Mouse (Mus musculus): ENCODE data around the gene Gse1.

The Gse1 gene

DNA sequence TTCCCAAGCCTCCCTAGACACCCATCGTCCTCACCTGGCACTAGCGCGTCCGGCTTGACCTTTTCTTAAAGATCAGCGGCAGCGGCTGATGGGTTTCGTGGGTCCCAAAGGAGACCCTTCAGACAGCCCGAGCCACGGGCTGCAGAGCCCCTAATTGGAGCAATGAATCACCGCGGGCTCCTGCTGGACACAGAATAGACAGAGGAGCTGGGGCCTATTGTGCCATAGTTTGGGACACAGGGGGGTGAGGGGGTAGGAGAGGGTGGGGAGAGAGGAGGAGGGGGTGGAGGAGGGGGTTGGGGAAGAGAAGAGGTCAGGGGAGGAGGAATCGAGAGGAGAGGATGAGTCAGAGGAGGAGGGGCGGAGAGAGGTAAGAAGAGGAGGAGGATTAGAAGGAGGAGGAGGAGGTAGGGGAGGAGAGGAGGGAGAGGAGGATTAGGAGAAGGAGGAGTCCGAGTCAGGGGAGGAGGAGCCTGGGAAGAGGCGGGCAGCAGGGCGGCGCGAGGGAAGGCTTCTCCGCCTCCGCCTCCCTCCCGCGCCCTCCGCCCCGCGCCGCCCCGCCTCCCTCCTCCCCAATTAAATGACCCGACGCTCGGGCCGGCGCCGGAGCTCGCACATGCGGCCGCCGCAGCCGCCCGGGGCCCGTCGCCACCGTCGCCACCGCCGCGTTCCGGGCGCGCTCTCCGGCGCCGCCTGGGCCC, at the start of gene Gse1:
TSS of gene Gse1 (plus strand) at position 566 of the 701 bp plus-strand sequence.
- peak; percentile 89 to 92 for DNase-seq

GRCm38 (mm10) chr8:120179027-120179431, 49.2 kb upstream of the Gse1 start:
- DNase-seq = peak; percentile 85 to 88

DNA sequence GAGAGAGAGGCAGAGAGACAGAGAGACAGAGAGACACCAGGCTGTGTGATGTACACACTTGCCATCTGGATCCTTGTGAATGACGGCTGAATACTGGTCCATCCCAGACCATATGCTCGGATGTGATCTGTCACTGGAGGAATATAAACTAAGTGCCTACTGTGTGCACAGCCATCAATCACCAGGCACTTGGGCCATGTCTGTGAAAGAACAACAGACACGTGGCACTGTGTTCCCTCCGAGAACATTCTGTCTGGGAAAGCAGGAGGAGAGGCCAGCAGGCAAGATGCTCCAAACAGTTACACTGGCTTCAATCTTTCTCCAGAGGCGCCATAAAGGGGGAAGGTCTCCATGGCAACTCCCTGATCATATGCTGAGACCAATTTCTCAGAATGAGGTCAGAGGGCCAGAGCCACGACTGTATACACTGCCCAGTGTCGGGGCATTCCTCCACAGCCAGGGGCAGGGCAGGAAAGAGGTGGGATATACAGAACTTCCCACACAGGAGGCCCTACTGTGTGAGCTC, 47.7 kb upstream of the Gse1 start:
- DNase-seq = no peak

DNA sequence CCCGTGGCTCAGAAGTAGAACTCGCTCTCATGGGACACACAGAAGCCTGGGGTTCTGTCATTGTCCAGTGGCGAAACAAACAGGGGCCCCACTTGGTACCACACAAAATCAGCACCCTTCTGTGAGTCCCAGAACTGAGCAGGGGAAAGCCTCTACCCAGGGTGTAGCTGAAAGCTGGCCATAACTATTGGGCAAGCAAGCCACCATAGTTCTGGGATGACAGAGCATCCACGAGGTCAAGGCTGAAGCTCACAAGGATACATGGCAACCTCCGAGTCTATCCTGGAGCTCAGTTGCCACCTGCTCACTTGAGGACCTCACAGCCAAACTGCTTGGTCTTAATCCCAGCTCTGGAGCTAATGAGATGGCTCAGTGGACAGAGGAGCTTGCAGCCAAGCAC, 47.0 kb upstream of the Gse1 start:
- no peak for DNase-seq

GRCm38 (mm10) chr8:120181861-120182414, 46.3 kb upstream of the Gse1 start:
- no peak for DNase-seq

GRCm38 (mm10) chr8:120184366-120184765, 43.9 kb upstream of the Gse1 start:
- DNase-seq = no peak

- no peak for DNase-seq
These were observed 43.1 kb upstream of the Gse1 start for GRCm38 (mm10) chr8:120184850-120185792.

DNA sequence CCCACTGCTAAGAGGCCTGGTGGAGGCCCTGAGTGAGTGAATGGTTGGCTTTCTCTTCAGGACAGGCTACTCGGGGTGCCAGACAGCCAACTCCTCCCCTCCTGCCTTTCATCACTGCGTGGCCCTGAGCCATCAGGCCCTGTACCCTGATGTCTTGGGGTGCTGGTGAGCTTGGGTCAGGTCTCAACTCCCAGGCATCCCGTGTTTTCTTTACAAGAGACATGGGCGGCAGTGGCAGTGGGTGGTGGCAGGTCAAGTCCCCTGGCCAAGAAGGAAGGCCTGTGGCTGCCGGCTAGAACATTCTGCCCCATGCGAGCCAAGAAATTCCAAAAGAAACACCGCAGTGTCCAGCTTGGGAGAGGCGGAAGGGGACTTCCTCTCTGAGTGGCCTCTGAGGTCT, 41.8 kb upstream of the Gse1 start:
- peak; percentile 76 to 79 for DNase-seq

DNA sequence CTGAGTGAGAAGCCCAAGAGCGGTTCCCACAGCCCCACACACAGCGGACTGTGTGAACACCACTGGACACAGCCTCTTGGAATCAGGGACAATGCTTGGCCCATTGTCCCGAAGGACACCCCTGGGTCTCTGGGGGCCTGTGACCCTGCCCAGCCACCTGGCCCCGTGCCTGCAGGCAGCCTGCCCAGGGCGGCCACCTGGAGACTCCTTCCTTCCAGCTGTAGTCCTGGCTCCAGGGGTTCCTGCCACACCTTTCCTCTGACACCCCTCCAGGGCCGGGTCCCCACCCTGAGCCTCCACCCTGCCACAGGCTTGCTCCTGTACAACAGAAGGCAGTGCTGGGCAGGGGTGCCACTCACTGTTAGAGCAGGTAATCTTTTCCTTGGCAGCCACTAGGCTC, 39.7 kb upstream of the Gse1 start:
- peak; percentile 55 to 64 for DNase-seq

- peak in 1 of 2 experiments; percentile 29 for DNase-seq
These were observed 38.8 kb upstream of the Gse1 start for GRCm38 (mm10) chr8:120189440-120189839.

GRCm38 (mm10) chr8:120190107-120190809, 38.0 kb upstream of the Gse1 start:
- no peak for DNase-seq

GRCm38 (mm10) chr8:120190810-120191413, 37.3 kb upstream of the Gse1 start:
- DNase-seq = peak; percentile 94 to 96

GRCm38 (mm10) chr8:120191633-120192032, 36.6 kb upstream of the Gse1 start:
- DNase-seq = no peak

DNA sequence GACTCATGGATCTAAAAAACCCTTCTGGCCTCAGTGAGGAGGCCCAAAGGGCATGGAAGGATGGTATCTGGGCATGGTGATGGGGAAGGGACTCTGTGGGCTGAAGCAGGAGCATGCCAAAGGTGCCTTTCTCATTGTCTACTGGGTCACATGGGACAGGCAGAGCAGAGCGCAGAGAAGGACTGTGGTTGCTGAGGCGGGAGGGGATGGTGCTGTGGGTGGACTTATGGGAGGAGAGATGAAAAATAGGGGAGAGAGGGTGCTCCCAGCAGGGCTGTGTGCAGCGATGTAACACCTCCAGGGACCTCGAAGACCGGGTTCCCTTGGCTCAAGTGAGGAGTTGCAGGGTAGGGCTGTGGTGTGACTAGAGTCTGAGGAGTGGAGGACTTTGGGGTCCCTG, 36.1 kb upstream of the Gse1 start:
- DNase-seq = no peak

DNA sequence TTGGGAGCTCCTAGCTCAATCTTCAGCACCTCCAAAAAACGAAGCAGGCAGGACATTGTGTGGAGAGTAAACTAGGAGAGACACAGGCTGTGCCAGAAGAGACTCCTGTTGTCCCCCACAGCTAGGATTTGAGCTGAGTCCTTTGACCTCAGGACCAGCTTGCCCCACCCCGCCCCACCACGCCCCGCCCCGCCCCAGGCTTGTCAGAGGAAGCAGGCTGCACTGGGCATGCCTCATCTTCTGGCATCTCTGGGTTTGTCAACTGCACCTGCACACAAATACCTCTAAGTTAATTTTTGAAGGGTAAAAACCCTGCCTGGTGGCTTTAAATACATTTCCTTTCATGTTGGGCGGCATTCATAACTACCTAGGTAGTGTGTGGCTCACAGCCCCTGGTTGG, 26.9 kb upstream of the Gse1 start:
- no peak for DNase-seq

GRCm38 (mm10) chr8:120202546-120202945, 25.7 kb upstream of the Gse1 start:
- no peak for DNase-seq

DNA sequence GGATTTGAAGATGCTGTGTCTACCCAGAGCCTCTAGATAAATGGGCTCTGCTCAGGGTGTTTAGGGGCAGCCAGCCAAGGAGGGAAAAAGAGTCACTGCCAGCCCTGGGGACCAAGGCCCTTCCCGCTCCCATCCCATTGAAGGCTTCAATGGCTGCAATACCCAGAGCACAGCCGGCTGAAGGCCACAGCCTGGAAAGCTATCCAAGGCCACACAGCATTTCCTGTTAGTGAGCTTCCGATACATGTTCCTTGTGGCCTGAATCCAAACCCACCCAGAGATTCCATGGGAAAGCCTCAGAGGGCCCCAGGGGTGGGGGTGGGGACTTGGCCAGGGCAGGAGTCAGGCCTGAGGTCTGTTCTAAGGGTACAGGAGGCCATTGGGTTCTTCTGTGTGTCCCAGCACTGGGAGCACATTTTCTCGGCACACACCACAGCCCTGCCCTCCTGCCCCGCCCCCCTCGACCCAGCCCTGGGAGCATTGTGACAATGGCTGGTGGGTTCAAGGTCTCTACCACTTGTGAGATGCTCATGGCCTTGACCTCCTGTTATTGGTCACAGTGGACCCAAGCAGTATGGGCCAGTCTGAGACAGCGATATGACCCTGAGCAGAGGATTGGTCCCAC, 23.4 kb upstream of the Gse1 start:
- peak; percentile 65 to 75 for DNase-seq

DNA sequence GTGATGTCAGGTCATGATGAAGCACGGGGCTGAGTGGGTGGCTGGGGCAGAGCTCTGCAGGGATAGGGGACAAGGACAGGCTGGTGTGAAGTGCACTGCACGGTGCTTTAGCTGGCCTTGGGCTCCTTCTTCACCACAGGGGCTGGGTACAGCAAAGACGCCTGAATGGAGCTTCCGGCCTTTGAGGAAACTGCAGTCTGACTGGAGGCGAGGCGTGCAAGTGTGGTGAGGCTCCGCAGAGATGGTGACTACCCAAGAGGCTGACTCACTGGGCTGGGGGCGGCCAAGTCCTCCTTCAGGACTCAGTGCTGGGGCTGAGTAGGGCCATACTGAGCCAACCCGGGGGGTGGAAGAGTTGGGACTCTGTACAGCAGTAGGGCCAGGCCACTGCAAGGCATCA, 22.3 kb upstream of the Gse1 start:
- no peak for DNase-seq

DNA sequence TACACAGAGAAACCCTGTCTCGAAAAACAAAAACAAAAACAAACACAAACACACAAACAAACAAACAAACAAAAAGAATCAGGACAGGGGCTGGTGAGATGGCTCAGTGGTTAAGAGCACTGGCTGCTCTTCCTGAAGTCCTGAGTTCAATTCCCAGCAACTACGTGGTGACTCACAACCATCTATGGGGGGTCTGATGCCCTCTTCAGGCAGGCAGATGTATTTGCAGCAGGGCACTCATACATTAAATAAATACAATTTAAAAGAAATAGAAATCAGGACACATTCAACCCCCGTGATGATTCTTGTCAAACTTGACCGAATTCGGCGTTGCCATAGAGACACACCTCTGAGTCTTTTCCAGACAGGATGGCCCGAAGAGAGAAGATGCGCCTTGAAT, 20.9 kb upstream of the Gse1 start:
- DNase-seq = no peak

DNA sequence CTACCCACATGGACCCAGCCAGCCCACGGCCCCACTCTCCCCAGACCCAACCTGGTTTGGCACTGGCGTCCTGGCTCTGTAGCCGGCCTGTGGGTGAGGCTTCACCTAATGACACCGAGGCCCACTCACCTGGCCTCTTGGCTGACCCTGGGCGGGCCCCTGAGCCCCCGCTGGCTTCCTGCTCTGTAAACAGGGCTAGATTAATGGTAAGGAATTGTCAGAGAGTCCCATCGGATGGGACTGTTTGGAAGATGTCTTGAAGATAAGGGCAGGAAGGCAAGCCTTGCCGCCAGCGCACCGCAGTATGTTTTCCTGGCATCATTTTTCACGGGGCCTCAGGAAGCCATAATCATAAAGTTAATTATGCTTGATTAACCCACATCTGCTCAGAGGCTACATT, 20.1 kb upstream of the Gse1 start:
- DNase-seq = peak in 1 of 2 experiments; percentile 44

DNA sequence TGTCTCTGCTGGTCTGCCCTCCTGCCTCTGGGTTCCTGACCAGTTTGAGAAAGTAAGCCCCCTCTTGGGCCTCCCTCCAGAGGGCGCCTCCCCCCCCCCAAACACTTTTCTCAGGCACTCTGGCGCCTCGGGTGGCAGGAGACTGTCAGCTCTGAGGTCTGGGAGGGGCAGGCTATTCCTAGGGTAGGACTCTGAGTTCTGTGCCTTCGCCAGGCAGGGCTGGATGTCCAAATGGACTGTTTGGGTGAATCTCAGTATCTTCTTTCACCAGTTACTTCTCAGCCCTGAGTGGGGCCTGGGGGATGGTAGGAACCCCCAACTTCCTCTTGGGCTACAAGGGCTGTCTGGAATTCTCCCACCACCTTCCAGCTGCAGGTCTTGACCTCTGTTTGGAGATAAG, 16.9 kb upstream of the Gse1 start:
- no peak for DNase-seq

DNA sequence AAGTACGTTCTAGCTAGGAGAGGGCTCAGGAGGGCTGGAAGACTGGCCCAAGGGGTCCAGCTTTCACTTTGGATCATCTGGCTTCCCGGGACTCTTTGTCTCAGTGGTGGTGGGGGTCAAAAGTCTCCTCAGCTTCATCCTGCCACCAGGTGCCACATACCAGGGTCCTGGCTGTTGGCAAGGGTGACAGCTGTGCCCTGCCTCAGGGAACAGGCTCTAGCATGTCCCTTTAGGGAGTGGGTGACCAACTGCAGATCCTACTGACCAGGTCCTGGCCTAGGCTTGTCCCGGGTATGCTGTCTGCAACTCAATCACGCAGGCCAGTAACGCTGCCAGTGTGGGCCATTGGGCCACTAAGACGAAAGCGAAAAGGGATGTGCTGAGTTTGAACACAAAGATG, 15.7 kb upstream of the Gse1 start:
- no peak for DNase-seq
